Mouse (Mus musculus) brain, embryonic 14.5 days (tissue): Measurements from ENCODE around the gene Zfp1.

Experiments used
- CTCF ChIP-seq: fragments of 200-500 bp; IDR thresholded peaks from 2 replicates; pipeline ENCODE4 v1.5.1; 2012; ENCODE audit warnings: inconsistent platforms, mild to moderate bottlenecking, moderate library complexity, borderline replicate concordance; ENCODE audit not compliant: insufficient read depth, insufficient read length; ENCODE audit errors: extremely low read depth
- POLR2A ChIP-seq: fragments of 200-500 bp; IDR thresholded peaks from 2 replicates; pipeline ENCODE4 v1.6.1; 2012; ENCODE audit warnings: mild to moderate bottlenecking, inconsistent platforms, borderline replicate concordance; ENCODE audit not compliant: poor library complexity, insufficient read depth, insufficient read length, severe bottlenecking; ENCODE audit errors: extremely low read depth

GRCm38 (mm10) chr8:111627923-111628322, 15.3 kb upstream of the Zfp1 start:
- TF ChIP-seq CTCF, result no peak
- no peak for TF ChIP-seq POLR2A
